ENCODE assay signal across 30 mouse cellular contexts in the genomic region with DNA sequence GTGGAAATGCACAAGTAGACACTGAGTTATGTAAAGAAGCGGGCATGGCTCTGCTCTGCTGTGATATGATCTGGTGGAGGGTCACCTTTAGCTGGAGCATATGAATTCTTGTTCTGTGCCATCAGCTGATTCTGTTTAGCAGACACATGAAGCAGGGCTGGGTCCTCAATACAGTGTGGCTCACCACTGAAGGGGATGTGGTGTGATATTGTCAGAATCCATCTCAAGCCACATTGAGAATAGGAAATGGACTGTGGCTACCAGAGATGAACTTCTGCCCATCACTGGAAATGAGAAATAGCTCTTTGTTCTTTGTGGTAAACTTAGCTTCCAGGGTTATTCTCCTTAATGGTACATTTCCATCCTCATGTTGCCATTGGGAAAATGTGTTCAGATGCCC. TPM values are rescaled to one million over a fixed set of nuclear protein-coding genes. Genes with fewer than 3 reads are reported as not detected.
A peak's percentile ranks its signal among the peaks of the same experiment; 100 is the strongest.
DNase-seq lines count a peak whose midpoint lies in the region; ATAC-seq and TF ChIP-seq lines count a peak whose summit lies in the region.
"Had no signal": no experiment of that assay in that cellular context is flagged by ENCODE, and none has a peak within 500 bp of the region (broad histone marks: within the 10 kb centered on the region; RNA-seq: fewer than 3 reads in every experiment).

No protein-coding gene starts in this region.

- H3K27me3 ChIP-seq in small intestine, adult 2 months (ENCODE audit: control insufficient read depth, insufficient read depth, low read length), result no peaks in the 10 kb centered on the region
- H3K27me3 ChIP-seq in intestine, embryonic 16.5 days (replicated peaks; ENCODE audit: control insufficient read depth, insufficient read depth, low read length), result no peaks in the 10 kb centered on the region
- no peaks in the 10 kb centered on the region for H3K27me3 ChIP-seq in hindbrain, embryonic 12.5 days
- H3K27me3 ChIP-seq: CH12.LX; embryonic facial prominence, embryonic 12.5 days; forebrain, embryonic 13.5 days; forebrain, embryonic 15.5 days; Patski had no signal

- 34% methylated on average over 1 of the region's 1 CpGs for WGBS in small intestine, adult 2 months
- 90% methylated on average over 1 of the region's 1 CpGs for WGBS in intestine, embryonic 16.5 days
- WGBS in hindbrain, embryonic 12.5 days, result 75% methylated on average over 1 of the region's 1 CpGs

- H3K4me3 ChIP-seq in small intestine, adult 2 months (ENCODE audit: low read depth, low read length), result no peak overlapping the region
- H3K4me3 ChIP-seq in intestine, embryonic 16.5 days (ENCODE audit: low read length), result no peak overlapping the region
- no peak overlapping the region for H3K4me3 ChIP-seq in hindbrain, embryonic 12.5 days
- H3K4me3 ChIP-seq: embryonic facial prominence, embryonic 10.5 days; embryonic facial prominence, embryonic 12.5 days; forebrain, embryonic 13.5 days; forebrain, embryonic 15.5 days had no signal

- TF ChIP-seq POLR2A in small intestine, adult 2 months (IDR thresholded peaks at IDR 0.05; ENCODE audit: low read depth, low read length), result no peak

- peak; percentile 49 to 71 for ATAC-seq in hematopoietic stem cell, adult 5-6 weeks (replicated peaks in 1 of 2; ENCODE audit: insufficient read depth in 1 of 2, low FRiP score in 2 of 2, low TSS enrichment in 1 of 2, low read depth in 1 of 2, poor library complexity in 2 of 2, severe bottlenecking in 2 of 2)
- no peak for ATAC-seq in intestine, embryonic 16.5 days
- ATAC-seq in hindbrain, embryonic 12.5 days (ENCODE audit: low FRiP score), result no peak
- ATAC-seq: activated CD4-positive, CD25-positive, alpha-beta regulatory T cell, adult 4 months; CD4-positive, CD25-positive, alpha-beta regulatory T cell, adult 4 months; forebrain, embryonic 13.5 days; forebrain, embryonic 15.5 days; forebrain, postnatal 0 days; Patski had no signal

- no peaks in the 10 kb centered on the region for H3K36me3 ChIP-seq in small intestine, adult 2 months (ENCODE audit: control insufficient read depth, insufficient read depth, low read length)
- no peaks in the 10 kb centered on the region for H3K36me3 ChIP-seq in intestine, embryonic 16.5 days (ENCODE audit: control insufficient read depth, insufficient read depth, low read length)
- no peaks in the 10 kb centered on the region for H3K36me3 ChIP-seq in hindbrain, embryonic 12.5 days
- H3K36me3 ChIP-seq: embryonic facial prominence, embryonic 10.5 days; embryonic facial prominence, embryonic 12.5 days; forebrain, embryonic 15.5 days; G1E had no signal

- H3K9ac ChIP-seq in intestine, embryonic 16.5 days (ENCODE audit: low read depth, low read length), result no peak overlapping the region
- no peak overlapping the region for H3K9ac ChIP-seq in hindbrain, embryonic 12.5 days
- H3K9ac ChIP-seq: embryonic facial prominence, embryonic 12.5 days; forebrain, embryonic 13.5 days; forebrain, embryonic 15.5 days; forebrain, postnatal 0 days had no signal

- peaks cover 6% of the 10 kb centered on the region; the same call in 1 of the 2 replicates for H3K4me1 ChIP-seq in small intestine, adult 2 months (ENCODE audit: control insufficient read depth, insufficient read depth, insufficient read length, low read length)
- H3K4me1 ChIP-seq in intestine, embryonic 16.5 days (ENCODE audit: control insufficient read depth, insufficient read depth, low read length), result 0 out of 2 replicates have a peak, but pooled peaks cover 4% of the 10 kb centered on the region
- H3K4me1 ChIP-seq in hindbrain, embryonic 12.5 days, result no peaks in the 10 kb centered on the region
- H3K4me1 ChIP-seq: embryonic facial prominence, embryonic 10.5 days; embryonic facial prominence, embryonic 12.5 days; forebrain, embryonic 13.5 days; forebrain, embryonic 15.5 days had no signal

- 0 out of 2 replicates have a peak overlapping the region, but pooled peaks have one; percentile 25 for H3K27ac ChIP-seq in small intestine, adult 2 months (ENCODE audit: insufficient read depth, low read depth, low read length)
- H3K27ac ChIP-seq in intestine, embryonic 16.5 days (ENCODE audit: low read length), result no peak overlapping the region
- H3K27ac ChIP-seq in hindbrain, embryonic 12.5 days, result no peak overlapping the region
- H3K27ac ChIP-seq: embryonic facial prominence, embryonic 10.5 days; embryonic facial prominence, embryonic 12.5 days; forebrain, embryonic 13.5 days; forebrain, embryonic 15.5 days had no signal

- no peaks in the 10 kb centered on the region for H3K9me3 ChIP-seq in intestine, embryonic 16.5 days (ENCODE audit: control insufficient read depth, low read length)
- no peaks in the 10 kb centered on the region for H3K9me3 ChIP-seq in hindbrain, embryonic 12.5 days (replicated peaks)
- H3K9me3 ChIP-seq: embryonic facial prominence, embryonic 10.5 days; embryonic facial prominence, embryonic 12.5 days; forebrain, embryonic 13.5 days; forebrain, embryonic 15.5 days; G1E had no signal

- TF ChIP-seq CTCF in small intestine, adult 2 months (IDR thresholded peaks at IDR 0.05; ENCODE audit: extremely low read depth, insufficient read length, insufficient replicate concordance, low read depth, low read length), result no peak

- peak; percentile 1 for DNase-seq in c-Kit-positive CD71-negative TER-119-negative erythroid progenitor cells, embryonic 14.5 days (ENCODE audit: low read depth)
- DNase-seq in right cerebral cortex, postnatal 10 days (ENCODE audit: low spot score in 2 of 2), result no peak
- DNase-seq: adrenal gland, adult 8-10 months; adrenal gland, postnatal 25 days; B cell, adult 2 months; cerebellum, adult 11-12 months; cerebellum, adult 8-10 months; cerebellum, adult 9-11 months; cerebellum, postnatal 14 days; cerebellum, postnatal 36 days; forebrain, postnatal 0 days had no signal

- H3K4me2 ChIP-seq in intestine, embryonic 16.5 days (ENCODE audit: low read depth, low read length), result no peak overlapping the region
- no peak overlapping the region for H3K4me2 ChIP-seq in hindbrain, embryonic 12.5 days (replicated peaks)
- H3K4me2 ChIP-seq: embryonic facial prominence, embryonic 12.5 days; forebrain, embryonic 13.5 days; forebrain, embryonic 15.5 days had no signal

RNA-seq across cellular contexts. Expression of a gene that starts 17.5 kb away (rescaled TPM):
- total RNA-seq in hematopoietic stem cell, adult 5-6 weeks (2017), result not detected in 2 replicates
- polyA plus RNA-seq in small intestine, adult 2 months (2012; rRNA removed), result not detected in 2 replicates
- polyA plus RNA-seq in intestine, embryonic 16.5 days (2015; fragmentation: Nextera tagmentation; extraction: Ambion mirVana), result not detected in 2 replicates
- not detected in 2 replicates for polyA plus RNA-seq in hindbrain, embryonic 12.5 days (2016; fragmentation: Nextera tagmentation; extraction: Ambion mirVana)
- total RNA-seq: adrenal gland, adult 18-20 months; adrenal gland, adult 8-10 months; adrenal gland, postnatal 25 days; adrenal gland, postnatal 4 days; CH12.LX; forebrain, postnatal 0 days; G1E had no signal
- polyA plus RNA-seq: activated CD4-positive, CD25-positive, alpha-beta regulatory T cell, adult 4 months; brain, embryonic 14.5 days; CD4-positive, CD25-positive, alpha-beta regulatory T cell, adult 4 months; cortical plate, adult 2 months; embryonic facial prominence, embryonic 10.5 days; embryonic facial prominence, embryonic 12.5 days; embryonic facial prominence, embryonic 14.5 days; forebrain, embryonic 11.5 days; forebrain, embryonic 13.5 days; forebrain, embryonic 15.5 days; forebrain, postnatal 0 days; G1E; Patski had no signal

RNA-seq across cellular contexts. Expression of a gene that starts 35.2 kb away (rescaled TPM):
- total RNA-seq in hematopoietic stem cell, adult 5-6 weeks (2017), result 169 and 188 TPM in 2 replicates
- polyA plus RNA-seq in small intestine, adult 2 months (2012; rRNA removed), result 67.4 and 181 TPM in 2 replicates
- 666 and 671 TPM in 2 replicates for polyA plus RNA-seq in intestine, embryonic 16.5 days (2015; fragmentation: Nextera tagmentation; extraction: Ambion mirVana)
- 292 and 314 TPM in 2 replicates for polyA plus RNA-seq in hindbrain, embryonic 12.5 days (2016; fragmentation: Nextera tagmentation; extraction: Ambion mirVana)

Comparison
In these comparisons a context has a peak if more than half of its experiments do, and no peak if none do; other contexts are left out.
1. ATAC-seq: peak in hematopoietic stem cell, adult 5-6 weeks (2 of 2); none in intestine, embryonic 16.5 days (single experiment) and hindbrain, embryonic 12.5 days (single experiment).